Mouse (Mus musculus) testis, postnatal 14 days (tissue): ENCODE results near the gene Ift122.
A peak's percentile ranks its signal among the peaks of the same experiment; 100 is the strongest.

Experiments used
- DNase-seq: peaks from one replicate; pipeline ENCODE4 v3.0.0; 2021; ENCODE audit warnings: low spot score

Gene Ift122

GRCm38 (mm10) chr6:115959151-115959691 lies 106.0 kb downstream of the Ift122 start:
- peak; percentile 71 for DNase-seq

DNA sequence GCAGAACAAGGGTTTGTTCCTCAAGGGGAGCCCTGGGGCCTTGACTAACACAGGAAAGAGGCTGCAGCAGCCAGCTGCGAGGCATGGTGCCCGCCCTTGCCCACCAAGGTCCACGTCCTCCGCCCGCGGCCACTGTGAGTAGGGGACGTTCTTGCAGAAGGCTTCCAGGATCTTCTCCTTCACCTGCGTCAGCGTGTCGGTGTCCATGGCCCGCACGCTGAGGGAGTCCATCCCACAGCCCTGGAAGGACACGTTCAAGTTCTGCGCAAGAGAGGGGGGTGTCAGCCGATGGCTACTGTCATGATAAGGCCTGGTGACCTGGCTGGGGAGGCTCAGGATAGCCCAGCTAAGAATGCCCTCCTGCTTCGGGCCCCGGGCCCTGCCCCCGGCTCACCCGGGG lies 107.1 kb downstream of the Ift122 start:
- no peak for DNase-seq

- no peak for DNase-seq
Measured at GRCm38 (mm10) chr6:115961743-115962142, 108.5 kb downstream of the Ift122 start.

DNA sequence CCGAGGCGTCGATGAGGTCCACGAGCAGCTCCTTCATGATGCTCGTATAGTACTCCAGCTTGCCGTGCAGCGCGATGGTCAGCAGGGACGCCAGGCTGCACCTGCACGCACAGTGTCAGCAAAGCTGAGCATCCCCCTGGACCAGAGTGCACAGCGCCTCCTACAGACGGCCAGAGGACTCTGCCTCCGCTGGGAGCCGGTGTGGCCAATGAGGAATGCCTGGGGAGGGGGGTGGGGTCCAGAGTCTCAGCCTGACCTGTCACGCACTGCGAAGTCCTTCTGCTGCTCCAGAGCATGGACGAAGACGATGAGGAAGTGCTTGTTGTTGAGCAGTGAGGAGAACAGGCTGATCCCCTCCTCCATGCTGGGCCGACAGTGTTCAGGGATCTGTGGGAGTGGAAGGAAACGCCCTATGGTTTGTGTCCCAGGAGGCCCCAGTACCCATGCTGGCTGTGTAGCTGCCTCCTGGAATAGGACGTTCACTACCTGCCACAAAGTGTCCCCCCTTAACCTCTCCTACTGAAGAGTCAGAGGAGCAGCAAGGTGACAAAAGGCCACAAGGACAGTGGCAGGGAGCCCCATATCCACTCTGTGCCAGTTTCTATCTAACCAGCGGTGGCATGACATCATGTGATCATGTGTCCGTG lies 109.3 kb downstream of the Ift122 start:
- no peak for DNase-seq

DNA sequence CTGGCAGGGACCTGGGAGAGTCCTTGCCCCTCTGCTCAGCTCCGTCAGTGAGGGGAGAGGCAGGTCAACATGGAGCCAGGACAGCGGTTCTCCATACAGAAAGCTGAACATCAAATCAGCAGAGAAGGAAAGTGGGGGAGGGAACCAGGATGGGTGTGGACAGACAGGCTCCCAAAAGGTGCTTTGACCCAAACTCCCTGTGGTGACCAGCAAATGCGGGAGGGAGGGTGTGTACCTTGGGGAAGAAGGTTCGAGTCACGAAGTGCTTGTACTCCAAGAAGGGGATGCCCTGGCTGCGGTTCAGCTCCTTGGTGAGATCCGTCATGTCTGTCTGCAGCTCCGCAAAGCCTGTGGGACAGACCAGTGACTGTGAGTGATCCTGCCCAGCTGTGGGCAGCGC lies 110.4 kb downstream of the Ift122 start:
- no peak for DNase-seq

DNA sequence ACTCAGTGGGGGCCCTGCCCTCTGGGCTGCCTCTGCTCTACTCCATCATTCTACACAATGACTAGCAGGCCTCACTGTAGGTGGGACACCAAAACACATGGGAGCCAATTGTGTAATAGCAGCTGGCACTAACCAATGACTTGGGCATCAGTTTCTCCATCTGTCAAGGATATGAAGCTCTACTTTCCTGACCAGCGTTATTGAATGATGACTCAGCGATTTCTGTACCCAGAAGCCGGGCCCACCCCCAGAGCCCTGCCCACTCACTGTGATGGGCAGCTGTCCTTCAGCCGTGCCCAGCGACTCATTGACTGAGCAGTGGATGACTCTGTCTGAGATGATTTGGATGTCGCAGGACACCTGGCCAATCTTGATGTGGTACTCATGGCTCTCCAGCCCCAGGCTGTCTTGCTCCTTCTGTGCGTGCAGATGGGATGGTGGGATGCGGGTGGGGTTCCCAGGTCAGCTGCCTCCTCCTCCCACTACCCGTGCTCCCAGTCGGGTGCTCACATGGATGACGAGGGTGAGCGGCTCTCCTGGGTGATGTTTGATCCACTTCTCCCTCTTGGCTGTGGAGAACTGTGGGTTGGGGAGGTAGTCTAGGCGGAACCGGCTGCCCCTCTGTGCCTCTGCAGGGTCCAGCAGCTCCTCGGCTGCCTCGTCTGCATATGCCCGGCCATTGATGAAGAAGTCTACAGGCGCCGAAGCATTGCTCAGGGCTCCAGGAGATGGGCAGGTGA lies 113.1 kb downstream of the Ift122 start:
- no peak for DNase-seq

- no peak for DNase-seq
Measured at GRCm38 (mm10) chr6:115967291-115967880, 114.1 kb downstream of the Ift122 start.

DNA sequence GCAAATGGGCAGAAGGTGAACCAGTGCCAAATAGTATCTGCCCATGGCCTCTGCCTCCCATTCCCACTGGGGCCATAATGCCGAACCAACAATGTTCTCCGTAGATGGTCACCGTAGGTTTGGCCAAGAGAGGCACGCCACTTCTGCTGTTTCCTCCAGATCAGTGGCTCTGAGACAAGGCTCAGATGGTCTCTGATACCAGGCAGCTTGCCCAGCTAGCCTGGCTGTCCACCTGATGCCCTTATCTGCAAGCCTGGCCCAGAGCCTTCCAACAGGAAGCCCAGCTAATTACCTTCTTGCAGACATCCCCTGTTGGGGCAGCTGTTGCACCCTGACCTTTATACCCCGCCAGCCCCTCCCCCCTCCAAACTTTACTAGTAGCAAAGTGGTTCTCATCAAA lies 114.8 kb downstream of the Ift122 start:
- no peak for DNase-seq

DNA sequence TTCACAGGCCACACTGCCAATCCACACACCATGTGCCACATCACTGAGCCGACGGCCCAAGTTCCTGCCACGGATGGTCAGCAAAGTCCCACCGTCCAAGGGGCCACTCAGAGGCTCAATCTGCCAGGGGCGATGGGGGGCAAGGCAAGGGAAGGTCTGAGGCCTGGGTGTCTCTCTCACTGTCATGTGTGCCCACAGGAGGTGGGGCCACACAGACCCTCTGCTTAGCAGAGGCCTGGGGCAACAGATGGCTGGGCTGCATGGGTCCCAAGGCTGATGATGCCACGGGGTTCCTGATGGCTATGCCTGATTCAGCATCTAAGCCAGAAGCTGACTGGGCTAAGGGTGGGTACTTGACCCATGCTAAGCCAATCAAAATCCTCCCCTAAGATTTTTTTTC lies 115.4 kb downstream of the Ift122 start:
- no peak for DNase-seq

- DNase-seq = no peak
Measured at GRCm38 (mm10) chr6:115969103-115969502, 115.8 kb downstream of the Ift122 start.

DNA sequence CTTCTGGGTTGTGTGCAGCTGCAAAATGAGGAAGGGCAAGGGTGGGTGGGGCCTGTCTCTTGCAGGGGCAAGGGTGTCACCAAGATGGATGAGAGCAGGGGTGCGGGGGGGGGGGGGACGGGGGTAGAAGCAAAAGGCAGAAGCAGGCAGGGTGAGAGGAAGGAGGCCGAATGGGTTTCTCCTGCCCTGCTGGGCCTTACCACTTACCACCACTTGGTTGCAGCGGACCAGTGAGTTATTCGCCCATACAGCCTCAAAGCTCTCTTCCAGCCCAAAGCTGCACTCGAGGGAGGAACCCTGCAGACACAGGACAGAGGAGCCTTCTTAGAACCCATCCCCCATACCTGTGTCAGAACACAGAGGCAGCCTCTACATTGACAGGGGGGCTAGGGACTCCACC lies 116.7 kb downstream of the Ift122 start:
- no peak for DNase-seq

DNA sequence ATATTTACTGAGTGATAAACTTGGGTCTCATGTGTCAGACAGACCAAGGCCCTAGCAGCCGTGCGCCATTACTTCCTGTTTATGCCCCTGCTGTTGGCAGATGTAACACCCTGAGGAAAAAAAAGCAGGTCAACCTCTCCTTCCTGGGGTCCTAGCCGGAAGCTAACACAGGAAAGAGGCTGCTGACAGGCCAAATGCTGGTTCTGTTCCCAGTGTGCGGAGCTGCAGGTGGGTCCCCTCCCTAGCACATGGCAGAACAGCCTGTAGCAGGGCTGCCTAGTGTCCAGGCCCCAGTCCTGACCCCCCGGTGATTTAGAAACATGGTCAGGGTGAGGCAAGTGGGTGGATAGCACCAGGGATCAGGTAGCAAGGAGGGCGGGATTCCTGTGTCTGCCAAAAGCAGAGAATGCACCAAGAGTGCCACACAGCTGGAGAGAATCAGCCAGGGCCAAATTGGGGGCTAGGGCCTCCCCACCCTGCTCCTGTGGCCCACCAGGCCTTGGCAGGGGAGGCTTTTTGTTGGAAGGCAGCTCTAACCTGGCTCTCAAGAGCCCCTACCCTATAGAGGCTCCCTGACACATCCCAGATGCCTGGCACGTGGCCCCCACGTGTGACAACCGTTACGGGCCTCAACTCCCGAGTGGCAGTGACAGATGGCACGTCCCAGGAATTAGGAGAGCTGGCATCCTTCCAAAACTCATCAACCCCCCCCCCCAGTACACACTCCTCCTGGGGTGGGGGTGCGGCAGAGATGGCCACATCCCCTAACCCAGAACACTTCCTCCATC lies 118.2 kb downstream of the Ift122 start:
- no peak for DNase-seq

GRCm38 (mm10) chr6:115972083-115972764 lies 119.0 kb downstream of the Ift122 start:
- no peak for DNase-seq

DNA sequence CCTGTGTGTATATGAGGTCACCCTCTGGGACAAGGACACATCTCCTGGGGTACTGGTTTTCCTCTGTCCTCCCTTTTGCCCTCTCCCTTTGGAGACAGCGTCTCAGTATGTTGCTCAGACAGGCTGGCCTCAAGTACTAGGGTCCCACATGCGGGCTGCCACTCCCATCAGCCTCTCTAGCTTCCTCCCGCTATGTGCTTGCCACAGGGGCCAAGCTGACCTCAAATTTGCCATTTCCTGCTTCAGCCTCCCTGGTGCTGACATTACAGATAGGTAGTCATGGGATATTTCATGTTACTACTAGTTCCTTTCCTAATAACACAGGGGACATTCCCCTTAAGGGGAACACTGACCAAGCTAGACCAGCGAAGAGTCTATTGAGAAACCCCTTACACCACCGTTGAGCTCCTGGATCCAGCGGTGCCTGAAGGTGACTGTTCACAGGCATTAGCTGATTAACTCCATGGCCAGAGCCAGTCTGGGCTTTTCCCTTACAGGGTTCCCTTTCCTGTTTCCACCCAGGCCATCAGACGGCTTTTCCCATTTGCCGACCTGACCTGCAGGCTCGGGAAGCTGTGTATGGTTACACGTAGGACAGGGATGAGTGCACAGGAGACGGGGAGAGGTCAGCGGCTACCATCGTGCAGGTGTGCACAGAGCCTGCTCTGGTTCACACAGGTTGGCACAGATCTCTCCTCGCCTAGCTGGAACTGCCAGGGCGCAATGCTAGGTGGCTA lies 120.0 kb downstream of the Ift122 start:
- no peak for DNase-seq

- no peak for DNase-seq
Measured at GRCm38 (mm10) chr6:115973881-115974662, 120.8 kb downstream of the Ift122 start.

- DNase-seq = no peak
Measured at GRCm38 (mm10) chr6:115975606-115976005, 122.3 kb downstream of the Ift122 start.
